Mouse (Mus musculus) T-helper 1 cell (primary cell): ENCODE results near the gene Rpl9.

ENCODE experiments used
- in situ Hi-C: fragments of 300-600 bp; cut with MboI, MseI; formaldehyde crosslinking; loops from one replicate; pipeline ENCODE4 v1.15.1; 2025; ENCODE audit warnings: high pct_unique_total_duplicates

Rpl9 gene

DNA sequence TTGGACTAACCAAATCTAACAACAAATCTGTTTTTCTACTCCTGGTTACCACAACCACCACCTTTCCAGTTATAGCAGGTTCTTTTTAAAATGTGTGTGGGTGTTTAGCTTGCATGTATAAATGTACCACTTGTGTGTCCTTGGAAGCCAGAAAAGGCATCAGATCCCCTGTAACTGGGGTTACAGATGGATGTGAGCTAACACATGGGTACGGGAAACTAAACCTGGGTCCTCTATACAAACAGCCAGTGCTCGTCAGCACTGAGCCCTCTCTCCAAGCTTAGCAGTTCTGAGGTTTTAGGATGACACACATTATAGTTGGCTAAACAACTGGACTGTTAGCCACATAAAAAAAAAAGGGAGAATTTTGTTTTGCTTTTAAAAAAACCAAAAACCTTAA, 5.5 kb downstream of the Rpl9 start:
- in situ Hi-C loops, result loop anchor here (5.0 kb wide), 1 partner anchor 48 kb away; the partner anchor contains the start of gene Rfc1

DNA sequence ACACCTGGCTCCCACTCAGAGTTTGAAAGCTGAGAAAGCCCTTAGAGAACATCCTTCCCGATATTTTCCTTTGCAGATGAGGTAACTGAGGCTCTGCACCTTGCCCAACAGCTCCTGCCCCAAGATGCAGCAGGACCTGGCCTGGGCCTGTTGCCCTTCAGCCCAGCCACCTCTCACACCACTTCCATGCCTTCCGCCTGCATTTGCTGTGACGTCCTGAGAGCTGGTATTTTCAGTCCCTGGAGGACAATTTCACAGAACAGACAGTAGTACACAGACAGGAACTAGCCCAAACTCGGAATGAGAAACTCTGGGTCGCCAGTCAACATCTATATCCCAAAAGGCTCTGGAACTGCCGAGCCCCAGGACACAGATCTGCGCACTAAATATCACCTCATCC, 16.5 kb downstream of the Rpl9 start:
- in situ Hi-C loops, result no loop called here

DNA sequence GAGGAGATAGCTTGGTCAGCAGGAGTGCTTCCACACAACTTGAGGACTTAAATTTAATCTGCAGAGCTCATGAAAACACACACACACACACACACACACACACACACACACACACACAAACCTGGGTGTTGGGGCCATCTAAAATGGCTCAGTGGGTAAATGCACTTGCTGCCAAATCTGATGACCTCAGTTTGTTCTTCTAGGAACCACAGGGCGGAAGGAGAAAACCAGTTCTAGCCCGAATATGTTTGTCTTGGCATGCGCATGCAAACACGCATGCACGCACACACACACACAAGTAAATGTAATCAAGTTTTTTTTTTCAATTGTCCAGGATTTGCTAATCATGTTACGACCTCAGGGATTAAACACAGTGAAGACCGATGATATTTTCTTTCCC, 19.7 kb downstream of the Rpl9 start:
- in situ Hi-C loops, result no loop called here

DNA sequence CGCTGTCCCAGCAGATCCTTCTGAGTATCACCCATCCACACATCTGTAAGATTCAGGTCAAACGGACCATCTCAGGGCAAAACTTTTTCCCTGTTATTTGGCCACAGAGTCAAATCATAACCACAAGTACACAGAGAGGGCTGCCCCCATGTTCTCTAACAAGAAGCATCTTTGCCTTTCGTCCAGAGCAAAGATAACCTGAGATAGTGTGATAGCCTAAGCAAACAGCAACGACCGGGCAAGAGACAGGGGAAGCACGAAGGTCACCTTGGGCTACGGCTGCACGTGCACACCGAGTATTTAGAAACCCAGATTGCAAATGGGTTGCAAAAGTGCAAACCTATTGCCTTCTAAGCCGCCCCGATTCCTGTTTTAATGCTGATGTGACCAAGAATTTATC, 23.4 kb downstream of the Rpl9 start:
- in situ Hi-C loops, result no loop called here

DNA sequence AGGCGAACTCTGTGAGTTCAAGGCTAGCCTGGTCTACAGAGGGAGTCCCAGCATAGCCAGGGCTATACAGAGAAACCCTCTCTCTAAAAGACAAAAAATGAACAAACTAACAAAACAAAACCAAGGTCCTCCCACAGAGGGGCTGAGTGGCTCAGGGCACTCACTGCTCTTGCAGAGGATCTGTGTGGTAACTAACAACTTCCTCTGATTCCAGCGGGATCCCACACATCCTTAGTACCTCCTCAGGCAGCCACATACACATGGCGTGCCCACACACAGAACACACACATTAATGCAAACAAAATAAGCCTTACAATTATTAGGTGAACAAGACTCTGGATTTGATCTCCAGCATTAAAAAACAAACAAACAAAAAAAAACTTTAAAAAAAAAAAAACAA, 33.5 kb downstream of the Rpl9 start:
- in situ Hi-C loops, result no loop called here

DNA sequence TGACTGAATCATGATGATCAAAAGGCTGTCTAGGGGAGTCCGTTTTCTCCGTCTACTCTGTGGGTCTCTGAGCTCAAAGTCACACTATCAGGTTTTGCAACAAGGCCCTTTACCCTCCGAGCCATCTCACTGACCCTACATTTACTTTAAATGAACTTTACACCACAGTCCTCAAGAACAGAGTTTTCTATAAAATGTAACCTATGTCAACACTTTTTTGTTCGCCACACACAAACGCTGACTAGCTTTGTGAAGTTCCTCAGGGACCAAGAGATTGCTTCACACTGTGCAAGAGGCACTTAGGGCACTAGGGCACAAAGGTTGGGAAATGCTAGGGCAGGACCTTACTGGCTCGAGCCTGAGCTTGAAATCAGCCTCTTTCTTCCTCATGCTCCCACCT, 34.4 kb downstream of the Rpl9 start:
- in situ Hi-C loops, result no loop called here

DNA sequence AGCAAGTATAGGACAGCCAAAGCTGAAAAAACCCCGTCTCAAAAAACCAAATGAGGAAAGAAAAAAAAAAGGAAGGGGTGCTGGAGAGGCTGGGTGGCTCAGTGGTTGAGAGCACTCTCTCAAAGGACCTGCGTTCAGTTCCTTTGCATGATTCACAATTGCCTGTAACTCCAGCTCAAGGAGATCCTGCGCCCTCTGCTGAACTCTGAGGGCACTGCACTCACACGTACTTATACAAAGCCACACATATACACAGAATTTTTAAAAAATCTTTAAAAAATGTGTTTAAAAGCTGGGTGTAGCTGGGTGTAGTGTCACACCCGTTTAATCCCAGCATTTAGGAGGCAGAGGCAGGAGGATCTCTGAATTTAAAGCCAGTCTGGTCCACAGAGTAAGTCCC, 36.3 kb downstream of the Rpl9 start:
- in situ Hi-C loops, result no loop called here

DNA sequence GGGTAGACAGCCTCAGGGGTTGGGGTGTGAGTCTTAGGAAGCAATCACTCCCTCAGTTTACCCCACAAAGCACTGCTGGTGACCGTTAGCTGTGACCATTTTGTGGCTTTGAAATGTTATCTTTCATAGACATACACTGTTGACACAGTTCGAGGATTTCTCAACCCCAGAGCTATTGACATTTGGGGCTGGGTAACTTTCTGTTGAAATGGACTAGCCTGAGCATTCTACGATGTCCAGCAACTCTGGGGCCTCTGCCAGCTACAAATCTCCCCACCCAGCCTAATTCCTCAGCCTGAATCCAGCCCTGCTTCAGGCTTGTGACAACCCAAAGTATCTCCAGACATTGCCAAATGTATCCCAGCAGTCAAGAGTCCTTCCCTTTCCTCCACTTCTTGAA, 37.1 kb downstream of the Rpl9 start:
- in situ Hi-C loops, result no loop called here

DNA sequence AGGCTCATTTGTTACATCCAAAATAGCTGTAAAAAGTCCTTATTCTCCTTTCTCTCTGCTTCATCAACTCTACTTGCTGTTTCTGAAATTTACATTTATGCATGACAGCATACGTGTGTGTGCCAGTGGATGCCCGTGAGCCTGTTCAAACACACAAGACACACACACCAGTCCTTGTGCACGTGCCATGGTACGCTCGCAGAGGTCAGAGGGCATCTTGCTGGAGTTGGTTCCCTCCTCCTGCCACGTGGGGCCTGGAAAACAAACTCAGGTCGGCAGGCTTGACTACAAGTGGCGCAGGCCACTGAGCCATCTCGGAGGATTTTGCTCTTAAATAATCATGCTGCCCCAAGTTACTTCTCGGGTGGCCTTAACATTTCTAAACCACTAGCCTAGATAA, 40.7 kb downstream of the Rpl9 start:
- in situ Hi-C loops, result no loop called here

DNA sequence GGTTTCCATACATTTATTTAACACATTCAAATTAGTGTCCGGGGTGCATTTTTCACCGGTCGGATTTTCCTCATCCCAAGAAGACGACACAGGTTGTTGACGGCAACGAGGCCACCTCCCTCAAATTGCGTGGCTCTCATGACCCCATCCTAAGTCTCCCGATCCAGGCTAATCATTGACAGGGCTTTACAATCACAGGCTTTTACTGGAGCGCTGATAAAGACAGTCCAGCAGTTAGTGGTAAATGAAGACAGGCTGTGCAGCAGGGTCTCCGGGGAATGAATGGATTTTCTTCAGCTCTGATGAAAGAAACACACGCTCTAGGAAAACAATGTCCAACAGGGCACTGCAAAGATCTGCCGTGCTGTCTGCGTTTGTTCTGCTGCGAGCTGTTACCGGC, 43.1 kb downstream of the Rpl9 start, which contains the start of gene Klb:
TSS of gene Klb (plus strand) at position 147 of the 400 bp plus-strand sequence.
- in situ Hi-C loops, result no loop called here

DNA sequence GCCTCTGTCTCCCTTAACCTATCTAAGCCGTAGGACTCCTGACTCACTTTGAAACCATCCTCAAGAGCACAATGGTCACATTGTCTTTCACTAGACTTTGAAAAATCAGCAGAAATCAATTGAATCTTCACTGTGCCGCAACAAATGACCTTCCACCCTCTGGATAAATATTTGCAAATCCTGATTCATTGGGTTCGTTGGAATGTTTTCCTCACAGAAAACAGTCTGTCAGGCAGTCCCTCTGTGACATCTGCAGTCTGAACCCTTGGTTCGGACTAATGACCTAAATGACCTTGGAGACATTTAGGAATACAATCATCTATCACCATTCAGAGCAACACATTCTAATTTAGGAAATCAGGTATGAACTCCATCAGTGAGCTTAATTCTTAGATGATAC, 51.1 kb downstream of the Rpl9 start:
- in situ Hi-C loops, result no loop called here

DNA sequence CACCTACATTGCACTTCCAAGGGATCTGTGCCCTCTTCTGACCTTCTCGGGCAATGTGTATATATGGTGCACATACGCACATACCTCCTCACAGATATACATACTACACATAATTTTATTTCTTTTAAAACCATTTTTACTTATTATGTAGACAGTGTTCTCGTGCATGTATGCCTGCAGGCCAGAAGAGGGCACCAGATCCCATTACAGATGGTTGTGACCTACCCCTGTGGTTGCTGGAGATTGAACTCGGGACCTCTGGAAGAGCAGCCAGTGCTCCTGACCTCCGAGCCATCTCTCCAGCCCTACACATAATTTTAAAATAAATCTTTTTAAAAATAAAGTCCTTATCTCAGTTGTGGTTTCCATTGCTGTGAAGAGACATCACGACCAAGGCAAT, 52.9 kb downstream of the Rpl9 start:
- in situ Hi-C loops, result loop anchor here (5.0 kb wide), 1 partner anchor 49 kb away; no protein-coding TSS in a partner anchor
